ENCODE assay signal across 7 mouse cellular contexts in genomic region chr11:54100045-54100691, GRCm38 (mm10). TPM values are rescaled to one million over a fixed set of nuclear protein-coding genes. Genes with fewer than 3 reads are reported as not detected.
A peak's percentile ranks its signal among the peaks of the same experiment; 100 is the strongest.
DNase-seq lines count a peak whose midpoint lies in the region; ATAC-seq and TF ChIP-seq lines count a peak whose summit lies in the region.

TSS of gene P4ha2 (plus strand) at chr11:54100095.

- peak within 1 kb of the TSS; percentile 98 for H3K4me2 ChIP-seq in embryonic facial prominence, embryonic 15.5 days (replicated peaks)
- H3K4me2 ChIP-seq in limb, embryonic 13.5 days (replicated peaks) = peak within 1 kb of the TSS; percentile 94

- peak; percentile 25 for ATAC-seq in embryonic facial prominence, embryonic 15.5 days (ENCODE audit: insufficient number of reproducible peaks, low FRiP score, low TSS enrichment, low read depth)
- ATAC-seq in limb, embryonic 13.5 days (ENCODE audit: low FRiP score, low read depth) = peak; percentile 21

- H3K9me3 ChIP-seq in embryonic facial prominence, embryonic 15.5 days (replicated peaks) = no peaks in the 10 kb centered on the region
- no peaks in the 10 kb centered on the region for H3K9me3 ChIP-seq in limb, embryonic 13.5 days

- intact Hi-C loops in heart, postnatal 10 days (cut with DNase I) = loop anchor here (10.0 kb wide), 1 partner anchor 335 kb away; the partner anchor contains the start of gene Fnip1

- peaks cover 7% of the 10 kb centered on the region; the same call in 1 of the 2 replicates for H3K4me1 ChIP-seq in spleen, adult 2 months (ENCODE audit: control insufficient read depth, insufficient read depth, insufficient read length)
- H3K4me1 ChIP-seq in embryonic facial prominence, embryonic 15.5 days = peaks cover 36% of the 10 kb centered on the region
- H3K4me1 ChIP-seq in limb, embryonic 13.5 days = peaks cover 30% of the 10 kb centered on the region
- H3K4me1 ChIP-seq in small intestine, adult 2 months (ENCODE audit: control insufficient read depth, insufficient read depth, insufficient read length, low read length) = 0 out of 2 replicates have a peak, but pooled peaks cover 2% of the 10 kb centered on the region

- no peak for TF ChIP-seq CTCF in spleen, adult 2 months (IDR thresholded peaks at IDR 0.05; ENCODE audit: extremely low read depth, insufficient read depth, insufficient read length, insufficient replicate concordance)
- no peak for TF ChIP-seq CTCF in small intestine, adult 2 months (IDR thresholded peaks at IDR 0.05; ENCODE audit: extremely low read depth, insufficient read length, insufficient replicate concordance, low read depth, low read length)

- TF ChIP-seq POLR2A in spleen, adult 2 months (IDR thresholded peaks at IDR 0.05; ENCODE audit: low read depth, low read length) = no peak
- no peak for TF ChIP-seq POLR2A in small intestine, adult 2 months (IDR thresholded peaks at IDR 0.05; ENCODE audit: low read depth, low read length)

- H3K27ac ChIP-seq in spleen, adult 2 months (ENCODE audit: insufficient read depth, low read length) = no peak within 1 kb of the TSS
- peak within 1 kb of the TSS; percentile 36 for H3K27ac ChIP-seq in embryonic facial prominence, embryonic 15.5 days (replicated peaks)
- peak within 1 kb of the TSS; percentile 52 for H3K27ac ChIP-seq in limb, embryonic 13.5 days
- no peak within 1 kb of the TSS for H3K27ac ChIP-seq in small intestine, adult 2 months (ENCODE audit: insufficient read depth, low read depth, low read length)

- H3K27me3 ChIP-seq in spleen, adult 2 months (ENCODE audit: control insufficient read depth, insufficient read depth, low read length) = peaks cover 10% of the 10 kb centered on the region
- H3K27me3 ChIP-seq in embryonic facial prominence, embryonic 15.5 days = no peaks in the 10 kb centered on the region
- H3K27me3 ChIP-seq in limb, embryonic 13.5 days = no peaks in the 10 kb centered on the region
- peaks cover 18% of the 10 kb centered on the region for H3K27me3 ChIP-seq in small intestine, adult 2 months (ENCODE audit: control insufficient read depth, insufficient read depth, low read length)

- WGBS in spleen, adult 2 months = 61% methylated on average over 10 of the region's 10 CpGs
- WGBS in embryonic facial prominence, embryonic 15.5 days = 45% methylated on average over 10 of the region's 10 CpGs
- 37% methylated on average over 10 of the region's 10 CpGs for WGBS in limb, embryonic 13.5 days
- WGBS in small intestine, adult 2 months = 54% methylated on average over 10 of the region's 10 CpGs

- no peaks in the 10 kb centered on the region for H3K36me3 ChIP-seq in spleen, adult 2 months (ENCODE audit: control insufficient read depth, insufficient read depth, low read length)
- H3K36me3 ChIP-seq in embryonic facial prominence, embryonic 15.5 days = no peaks in the 10 kb centered on the region
- no peaks in the 10 kb centered on the region for H3K36me3 ChIP-seq in limb, embryonic 13.5 days
- no peaks in the 10 kb centered on the region for H3K36me3 ChIP-seq in small intestine, adult 2 months (ENCODE audit: control insufficient read depth, insufficient read depth, low read length)

- peak within 1 kb of the TSS; percentile 69 for H3K9ac ChIP-seq in embryonic facial prominence, embryonic 15.5 days
- peak within 1 kb of the TSS; percentile 84 for H3K9ac ChIP-seq in limb, embryonic 13.5 days

- H3K4me3 ChIP-seq in spleen, adult 2 months (ENCODE audit: extremely low read depth, insufficient read depth, insufficient read length) = peak within 1 kb of the TSS; percentile 51; the same call in 1 of the 2 replicates
- peak within 1 kb of the TSS; percentile 77 for H3K4me3 ChIP-seq in embryonic facial prominence, embryonic 15.5 days (replicated peaks)
- H3K4me3 ChIP-seq in limb, embryonic 13.5 days = peak within 1 kb of the TSS; percentile 75
- peak within 1 kb of the TSS; percentile 89 for H3K4me3 ChIP-seq in small intestine, adult 2 months (ENCODE audit: low read depth, low read length)

- DNase-seq in spleen, adult 2 months (ENCODE audit: low read depth in 1 of 2, low spot score in 2 of 2) = no peak
- no peak for DNase-seq in spleen, postnatal 10 days (ENCODE audit: low spot score in 2 of 2)
- no peak for DNase-seq in heart, postnatal 10 days
- no peak for DNase-seq in embryo, embryonic 10.5 days (ENCODE audit: low spot score)

RNA-seq across cellular contexts. Expression of gene P4ha2, which starts in this region (rescaled TPM):
- 2.6 and 2.8 TPM in 2 replicates for polyA plus RNA-seq in spleen, adult 2 months (2012; rRNA removed)
- polyA plus RNA-seq in embryonic facial prominence, embryonic 15.5 days (2015; fragmentation: Nextera tagmentation; extraction: Ambion mirVana) = 123 and 126 TPM in 2 replicates
- total RNA-seq in heart, postnatal 10 days (2021) = 10 to 100 TPM; 36.8 to 37.0 TPM
- 81.3 and 84.9 TPM in 2 replicates for polyA plus RNA-seq in limb, embryonic 13.5 days (2015; fragmentation: Nextera tagmentation; extraction: Ambion mirVana)
- 1.5 and 1.8 TPM in 2 replicates for polyA plus RNA-seq in small intestine, adult 2 months (2012; rRNA removed)

Comparison
In these comparisons a context has a peak if more than half of its experiments do, and no peak if none do; other contexts are left out.
1. RNA of gene P4ha2 (polyA plus RNA-seq): 123 to 126 TPM in embryonic facial prominence, embryonic 15.5 days and 81.3 to 84.9 TPM in limb, embryonic 13.5 days; 2.6 to 2.8 TPM in spleen, adult 2 months and 1.5 to 1.8 TPM in small intestine, adult 2 months; every median in the first group is over 10 times any median in the second.
2. H3K27ac ChIP-seq: peak in embryonic facial prominence, embryonic 15.5 days (single experiment) and limb, embryonic 13.5 days (single experiment); none in spleen, adult 2 months (single experiment) and small intestine, adult 2 months (single experiment).
3. Peak in every context shown above with its lines, with median percentiles within 50 percentile points of each other: H3K4me3 ChIP-seq.